ENCODE assay signal across 15 mouse cellular contexts in the genomic region with DNA sequence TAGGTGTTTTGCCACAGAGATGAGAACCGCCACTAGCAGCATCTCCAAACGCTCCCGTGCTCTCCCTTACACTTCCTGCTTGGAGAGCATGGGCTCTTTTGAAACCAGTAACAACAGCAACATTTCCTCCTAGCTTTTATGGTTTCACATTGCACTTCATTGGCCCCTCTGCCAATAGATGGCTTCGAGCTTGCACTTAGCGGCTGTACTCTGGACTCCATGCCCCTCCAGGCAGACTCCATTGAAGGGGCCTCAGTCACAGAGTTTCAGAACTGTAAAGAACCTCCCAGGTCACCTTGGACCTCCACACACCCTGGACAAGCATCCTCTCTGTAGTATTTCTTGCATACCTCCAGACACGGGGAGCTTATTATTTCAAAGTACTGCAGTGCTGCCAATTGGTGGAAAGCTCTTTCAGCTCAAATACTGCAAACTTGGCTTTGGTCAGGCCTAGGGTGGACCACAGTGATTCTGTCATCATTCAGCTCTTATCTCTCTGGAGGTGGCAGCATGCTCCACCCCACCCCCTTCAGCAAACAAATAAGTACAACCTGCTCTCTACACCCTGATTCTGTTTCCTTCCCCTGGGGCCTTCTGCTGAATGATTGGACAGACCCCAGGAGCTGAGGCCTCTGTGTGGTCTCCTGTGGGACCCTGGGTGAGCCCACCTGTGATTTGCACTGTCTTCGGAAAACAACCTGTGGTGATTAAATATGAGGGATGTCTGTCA. TPM values are rescaled to one million over a fixed set of nuclear protein-coding genes. Genes with fewer than 3 reads are reported as not detected.
DNase-seq lines count a peak whose midpoint lies in the region; ATAC-seq and TF ChIP-seq lines count a peak whose summit lies in the region.
"Had no signal": no experiment of that assay in that cellular context is flagged by ENCODE, and none has a peak within 500 bp of the region (broad histone marks: within the 10 kb centered on the region; RNA-seq: fewer than 3 reads in every experiment).

No protein-coding gene starts in this region.

- no peaks in the 10 kb centered on the region for H3K9me3 ChIP-seq in lung, postnatal 0 days (ENCODE audit: low read length)
- no peaks in the 10 kb centered on the region for H3K9me3 ChIP-seq in intestine, postnatal 0 days (ENCODE audit: control insufficient read depth)
- no peaks in the 10 kb centered on the region for H3K9me3 ChIP-seq in stomach, embryonic 16.5 days (replicated peaks; ENCODE audit: control insufficient read depth, low read length)
- H3K9me3 ChIP-seq in midbrain, embryonic 15.5 days: no peaks in the 10 kb centered on the region
- H3K9me3 ChIP-seq: hindbrain, embryonic 15.5 days; kidney, embryonic 15.5 days; limb, embryonic 12.5 days; midbrain, embryonic 12.5 days had no signal

- ATAC-seq in lung, postnatal 0 days: peak; percentile 50
- ATAC-seq in intestine, postnatal 0 days: peak; percentile 86
- ATAC-seq in stomach, embryonic 16.5 days (ENCODE audit: insufficient read depth, low FRiP score): peak; percentile 65; the same call in 1 of the 2 replicates
- no peak for ATAC-seq in midbrain, embryonic 15.5 days (replicated peaks)

- H3K9ac ChIP-seq in lung, postnatal 0 days (replicated peaks; ENCODE audit: low read depth): no peak overlapping the region
- no peak overlapping the region for H3K9ac ChIP-seq in intestine, postnatal 0 days (ENCODE audit: low read depth, low read length)
- H3K9ac ChIP-seq in stomach, embryonic 16.5 days (ENCODE audit: low read length): peak overlapping the region; percentile 11; the same call in 1 of the 2 replicates
- H3K9ac ChIP-seq in midbrain, embryonic 15.5 days: no peak overlapping the region
- H3K9ac ChIP-seq: hindbrain, embryonic 15.5 days; kidney, embryonic 15.5 days; limb, embryonic 12.5 days; midbrain, embryonic 12.5 days had no signal

- no peaks in the 10 kb centered on the region for H3K27me3 ChIP-seq in lung, postnatal 0 days (replicated peaks; ENCODE audit: insufficient read depth, low read length)
- H3K27me3 ChIP-seq in intestine, postnatal 0 days (replicated peaks; ENCODE audit: control insufficient read depth, insufficient read depth, low read length): no peaks in the 10 kb centered on the region
- no peaks in the 10 kb centered on the region for H3K27me3 ChIP-seq in stomach, embryonic 16.5 days (ENCODE audit: control insufficient read depth, insufficient read depth, low read length)
- no peaks in the 10 kb centered on the region for H3K27me3 ChIP-seq in cerebellum, adult 2 months (ENCODE audit: control insufficient read depth, insufficient read depth, low read length)
- no peaks in the 10 kb centered on the region for H3K27me3 ChIP-seq in midbrain, embryonic 15.5 days (replicated peaks)
- H3K27me3 ChIP-seq: hindbrain, embryonic 15.5 days; kidney, embryonic 15.5 days; limb, embryonic 12.5 days; midbrain, embryonic 12.5 days had no signal

- no peak for TF ChIP-seq EP300 in lung, postnatal 0 days (IDR thresholded peaks at IDR 0.05)

- no peak overlapping the region for H3K4me2 ChIP-seq in lung, postnatal 0 days (replicated peaks; ENCODE audit: low read depth, low read length)
- H3K4me2 ChIP-seq in intestine, postnatal 0 days (replicated peaks; ENCODE audit: low read depth): no peak overlapping the region; the same call in 1 of the 2 replicates
- no peak overlapping the region for H3K4me2 ChIP-seq in stomach, embryonic 16.5 days (ENCODE audit: low read depth, low read length)
- H3K4me2 ChIP-seq in midbrain, embryonic 15.5 days: no peak overlapping the region
- H3K4me2 ChIP-seq: hindbrain, embryonic 15.5 days; kidney, embryonic 15.5 days; limb, embryonic 12.5 days; midbrain, embryonic 12.5 days had no signal

- no peak for DNase-seq in gastrocnemius, adult 2 months
- DNase-seq in gastrocnemius, postnatal 4 days (ENCODE audit: low spot score in 2 of 2): no peak
- no peak for DNase-seq in lung, postnatal 0 days (ENCODE audit: low spot score)
- DNase-seq in lung, postnatal 10 days: no peak
- DNase-seq in cerebellum, adult 2 months: no peak
- DNase-seq: cerebellum, adult 11 months; embryo, embryonic 11 days; gastrocnemius, postnatal 36 days had no signal

- 43% methylated on average over 7 of the region's 7 CpGs for WGBS in lung, postnatal 0 days
- 31% methylated on average over 7 of the region's 7 CpGs for WGBS in intestine, postnatal 0 days
- 45% methylated on average over 7 of the region's 7 CpGs for WGBS in stomach, embryonic 16.5 days
- WGBS in cerebellum, adult 2 months: 89% methylated on average over 7 of the region's 7 CpGs
- 84% methylated on average over 7 of the region's 7 CpGs for WGBS in midbrain, embryonic 15.5 days

- TF ChIP-seq CTCF in gastrocnemius, adult 2 months (IDR thresholded peaks at IDR 0.05): no peak
- TF ChIP-seq CTCF in lung, postnatal 0 days (IDR thresholded peaks at IDR 0.05): no peak
- TF ChIP-seq CTCF in intestine, postnatal 0 days (IDR thresholded peaks at IDR 0.05; ENCODE audit: low read depth): peak; percentile 16; the same call in 1 of the 2 replicates
- no peak for TF ChIP-seq CTCF in cerebellum, adult 2 months (IDR thresholded peaks at IDR 0.05; ENCODE audit: borderline replicate concordance, insufficient read depth, low read depth, low read length)

- peak overlapping the region; percentile 38 for H3K27ac ChIP-seq in gastrocnemius, adult 2 months
- H3K27ac ChIP-seq in lung, postnatal 0 days (ENCODE audit: low read length): no peak overlapping the region
- H3K27ac ChIP-seq in intestine, postnatal 0 days (ENCODE audit: low read depth, low read length): peak overlapping the region; percentile 73
- peak overlapping the region; percentile 92 for H3K27ac ChIP-seq in stomach, embryonic 16.5 days (ENCODE audit: low read length)
- H3K27ac ChIP-seq in cerebellum, adult 2 months (ENCODE audit: insufficient read depth, low read length): no peak overlapping the region
- H3K27ac ChIP-seq in midbrain, embryonic 15.5 days: no peak overlapping the region
- H3K27ac ChIP-seq: hindbrain, embryonic 15.5 days; kidney, embryonic 15.5 days; limb, embryonic 12.5 days; midbrain, embryonic 12.5 days had no signal

- no peak for TF ChIP-seq POLR2A in cerebellum, adult 2 months (IDR thresholded peaks at IDR 0.05; ENCODE audit: borderline replicate concordance, insufficient read depth, low read length)

- no peak overlapping the region for H3K4me3 ChIP-seq in gastrocnemius, adult 2 months
- H3K4me3 ChIP-seq in lung, postnatal 0 days (ENCODE audit: low read depth, low read length): no peak overlapping the region
- H3K4me3 ChIP-seq in intestine, postnatal 0 days (ENCODE audit: low read depth, low read length): no peak overlapping the region
- no peak overlapping the region for H3K4me3 ChIP-seq in stomach, embryonic 16.5 days (replicated peaks; ENCODE audit: low read length)
- no peak overlapping the region for H3K4me3 ChIP-seq in cerebellum, adult 2 months (replicated peaks; ENCODE audit: insufficient read depth, low read depth, low read length)
- H3K4me3 ChIP-seq in midbrain, embryonic 15.5 days: no peak overlapping the region
- H3K4me3 ChIP-seq: hindbrain, embryonic 15.5 days; kidney, embryonic 15.5 days; limb, embryonic 12.5 days; midbrain, embryonic 12.5 days had no signal

- no peaks in the 10 kb centered on the region; the same call in 1 of the 2 replicates for H3K4me1 ChIP-seq in lung, postnatal 0 days (ENCODE audit: insufficient read depth, low read depth, low read length)
- peaks cover 4% of the 10 kb centered on the region; the same call in 1 of the 2 replicates for H3K4me1 ChIP-seq in intestine, postnatal 0 days (replicated peaks; ENCODE audit: control insufficient read depth, insufficient read depth, low read length)
- peaks cover 21% of the 10 kb centered on the region for H3K4me1 ChIP-seq in stomach, embryonic 16.5 days (ENCODE audit: control insufficient read depth, insufficient read depth, low read length)
- no peaks in the 10 kb centered on the region; the same call in 1 of the 2 replicates for H3K4me1 ChIP-seq in cerebellum, adult 2 months (ENCODE audit: control insufficient read depth, insufficient read depth, low read length)
- no peaks in the 10 kb centered on the region for H3K4me1 ChIP-seq in midbrain, embryonic 15.5 days
- H3K4me1 ChIP-seq: hindbrain, embryonic 15.5 days; kidney, embryonic 15.5 days; midbrain, embryonic 12.5 days had no signal

- intact Hi-C loops in gastrocnemius, adult 2 months (cut with DNase I): no loop called here

- H3K36me3 ChIP-seq in lung, postnatal 0 days (ENCODE audit: insufficient read depth, low read length): no peaks in the 10 kb centered on the region
- no peaks in the 10 kb centered on the region for H3K36me3 ChIP-seq in intestine, postnatal 0 days (ENCODE audit: control insufficient read depth, insufficient read depth)
- H3K36me3 ChIP-seq in stomach, embryonic 16.5 days (ENCODE audit: control insufficient read depth, insufficient read depth, low read length): no peaks in the 10 kb centered on the region
- H3K36me3 ChIP-seq in midbrain, embryonic 15.5 days (replicated peaks): no peaks in the 10 kb centered on the region
- H3K36me3 ChIP-seq: hindbrain, embryonic 15.5 days; kidney, embryonic 15.5 days; limb, embryonic 12.5 days; midbrain, embryonic 12.5 days had no signal

RNA-seq across cellular contexts. Expression of a gene that starts 7.6 kb away (rescaled TPM):
- total RNA-seq in gastrocnemius, adult 2 months (2021): 10 to 100 TPM; 26.0 to 43.4 TPM
- 10 to 100 TPM; 27.0 to 31.5 TPM for total RNA-seq in gastrocnemius, postnatal 4 days (2021)
- 11.2 and 13.8 TPM in 2 replicates for polyA plus RNA-seq in lung, postnatal 0 days (2015; fragmentation: Nextera tagmentation; extraction: Ambion mirVana)
- 73.8 and 80.0 TPM in 2 replicates for polyA plus RNA-seq in intestine, postnatal 0 days (2015; fragmentation: Nextera tagmentation; extraction: Ambion mirVana)
- polyA plus RNA-seq in stomach, embryonic 16.5 days (2015; fragmentation: Nextera tagmentation; extraction: Ambion mirVana): 47.7 and 69.3 TPM in 2 replicates
- polyA plus RNA-seq in cerebellum, adult 2 months (2012; rRNA removed): 62.7 and 63.3 TPM in 2 replicates
- polyA plus RNA-seq in midbrain, embryonic 15.5 days (2015; fragmentation: Nextera tagmentation; extraction: Ambion mirVana): 30.6 and 32.0 TPM in 2 replicates

Comparison
In these comparisons a context has a peak if more than half of its experiments do, and no peak if none do; other contexts are left out.
1. H3K27ac ChIP-seq: peak in gastrocnemius, adult 2 months (single experiment), intestine, postnatal 0 days (single experiment) and stomach, embryonic 16.5 days (single experiment); none in lung, postnatal 0 days (single experiment), cerebellum, adult 2 months (single experiment) and midbrain, embryonic 15.5 days (single experiment).